Mouse (Mus musculus): Measurements from ENCODE around the gene Fbxl15. TPM values are rescaled to one million over a fixed set of nuclear protein-coding genes. Genes with fewer than 3 reads are reported as not detected.

Gene Fbxl15
- total RNA-seq, 2 experiments from 2014 or later: 30.7 to 31.5 TPM

- no peak for DNase-seq (ENCODE audit: low spot score in 2 of 2)
Observed at GRCm38 (mm10) chr19:46322144-46322995, 5.6 kb upstream of the Fbxl15 start.

- no peak for DNase-seq (ENCODE audit: low spot score in 2 of 2)
Observed at GRCm38 (mm10) chr19:46322996-46323572, 4.9 kb upstream of the Fbxl15 start.

- no peak for DNase-seq (ENCODE audit: low spot score in 2 of 2)
Observed at GRCm38 (mm10) chr19:46323716-46324115, 4.3 kb upstream of the Fbxl15 start.

GRCm38 (mm10) chr19:46324366-46324765 lies 3.6 kb upstream of the Fbxl15 start:
- no peak for DNase-seq (ENCODE audit: low spot score in 2 of 2)

- DNase-seq (ENCODE audit: low spot score in 2 of 2): no peak
Observed at GRCm38 (mm10) chr19:46324918-46325317, 3.1 kb upstream of the Fbxl15 start.

GRCm38 (mm10) chr19:46326019-46326755 lies 1.8 kb upstream of the Fbxl15 start:
- DNase-seq (ENCODE audit: low spot score in 2 of 2): no peak

GRCm38 (mm10) chr19:46326756-46327305 lies 1.2 kb upstream of the Fbxl15 start, which contains the start of gene Psd:
Psd (minus strand) TSS chr19:46327156.
- peak in 1 of 2 experiments; percentile 80 for DNase-seq (ENCODE audit: low spot score in 2 of 2)

GRCm38 (mm10) chr19:46327531-46328064 lies 386 bp upstream of the Fbxl15 start:
- no peak for DNase-seq (ENCODE audit: low spot score in 2 of 2)

GRCm38 (mm10) chr19:46329031-46329641 lies 1.2 kb downstream of the Fbxl15 start:
- DNase-seq (ENCODE audit: low spot score in 2 of 2): peak in 1 of 2 experiments; percentile 30

GRCm38 (mm10) chr19:46329951-46330350 lies 2.0 kb downstream of the Fbxl15 start:
- DNase-seq (ENCODE audit: low spot score in 2 of 2): peak in 1 of 2 experiments; percentile 80

GRCm38 (mm10) chr19:46330696-46331095 lies 2.7 kb downstream of the Fbxl15 start:
- no peak for DNase-seq (ENCODE audit: low spot score in 2 of 2)

- DNase-seq (ENCODE audit: low spot score in 2 of 2): peak in 1 of 2 experiments; percentile 3
Observed at GRCm38 (mm10) chr19:46331326-46331725, 3.3 kb downstream of the Fbxl15 start.

GRCm38 (mm10) chr19:46331936-46332335 lies 4.0 kb downstream of the Fbxl15 start:
- no peak for DNase-seq (ENCODE audit: low spot score in 2 of 2)

- DNase-seq (ENCODE audit: low spot score in 2 of 2): no peak
Observed at GRCm38 (mm10) chr19:46332721-46333339, 4.8 kb downstream of the Fbxl15 start.

GRCm38 (mm10) chr19:46333906-46334305 lies 5.9 kb downstream of the Fbxl15 start:
- DNase-seq (ENCODE audit: low spot score in 2 of 2): peak in 1 of 2 experiments; percentile 34

- no peak for DNase-seq (ENCODE audit: low spot score in 2 of 2)
Observed at GRCm38 (mm10) chr19:46337719-46338330, 9.8 kb downstream of the Fbxl15 start.

GRCm38 (mm10) chr19:46338331-46338936 lies 10.4 kb downstream of the Fbxl15 start, which contains the start of gene Cuedc2:
Cuedc2 (minus strand) TSS chr19:46338702.
- DNase-seq (ENCODE audit: low spot score in 2 of 2): peak; percentile 96 to 100

GRCm38 (mm10) chr19:46338942-46339286 lies 10.9 kb downstream of the Fbxl15 start:
- DNase-seq (ENCODE audit: low spot score in 2 of 2): no peak

- DNase-seq (ENCODE audit: low spot score in 2 of 2): peak in 1 of 2 experiments; percentile 34
Observed at GRCm38 (mm10) chr19:46339287-46339971, 11.4 kb downstream of the Fbxl15 start.

Measured in layer of hippocampus, adult 18-20 months (tissue).